ENCODE assay signal across 9 mouse cellular contexts in genomic region chr11:119975739-119976501, GRCm38 (mm10). TPM values are rescaled to one million over a fixed set of nuclear protein-coding genes. Genes with fewer than 3 reads are reported as not detected.
A peak's percentile ranks its signal among the peaks of the same experiment; 100 is the strongest.
DNase-seq lines count a peak whose midpoint lies in the region; TF ChIP-seq lines count a peak whose summit lies in the region.
"Had no signal": no experiment of that assay in that cellular context is flagged by ENCODE, and none has a peak within 500 bp of the region (broad histone marks: within the 10 kb centered on the region; RNA-seq: fewer than 3 reads in every experiment).

No protein-coding gene starts in this region.

- intact Hi-C loops in gastrocnemius, postnatal 14 days (cut with DNase I; ENCODE audit: low total_unique reads): no loop called here

- H3K4me3 ChIP-seq in embryonic fibroblast, embryonic 13.5 days (ENCODE audit: insufficient read depth, low read length): no peak overlapping the region
- H3K4me3 ChIP-seq: liver, embryonic 13.5 days had no signal

- peak overlapping the region; percentile 94 for H3K27ac ChIP-seq in embryonic fibroblast, embryonic 13.5 days (ENCODE audit: insufficient read depth, low read length)
- H3K27ac ChIP-seq: liver, embryonic 13.5 days had no signal

- TF ChIP-seq POLR2A in embryonic fibroblast, embryonic 13.5 days (IDR thresholded peaks at IDR 0.05; ENCODE audit: low read depth, low read length): no peak

- TF ChIP-seq CTCF in embryonic fibroblast, embryonic 13.5 days (IDR thresholded peaks at IDR 0.05; ENCODE audit: borderline replicate concordance, insufficient read depth, low read length): no peak

- DNase-seq in urinary bladder, adult 18-20 months (ENCODE audit: low spot score in 2 of 2): peak; percentile 54 to 83
- no peak for DNase-seq in urinary bladder, postnatal 10 days (ENCODE audit: low spot score)
- peak; percentile 53 for DNase-seq in lung, postnatal 14 days
- no peak for DNase-seq in thymus, postnatal 14 days
- no peak for DNase-seq in layer of hippocampus, adult 18-20 months (ENCODE audit: low spot score in 2 of 2)
- no peak for DNase-seq in gastrocnemius, postnatal 14 days
- DNase-seq: heart, postnatal 36 days; liver, embryonic 13.5 days had no signal

- H3K4me1 ChIP-seq in embryonic fibroblast, embryonic 13.5 days (ENCODE audit: control insufficient read depth, insufficient read depth, low read length): peaks cover 14% of the 10 kb centered on the region
- H3K4me1 ChIP-seq: liver, embryonic 13.5 days had no signal

RNA-seq across cellular contexts. Expression of gene Baiap2, which starts 33.4 kb away (rescaled TPM):
- polyA plus RNA-seq in embryonic fibroblast, embryonic 13.5 days (2011; ENCODE audit: insufficient read length, low read depth, missing spikeins): 27.4 and 29.5 TPM in 2 replicates
- 100 to 1,000 TPM; 257 to 261 TPM for total RNA-seq in layer of hippocampus, adult 18-20 months (2021)
- total RNA-seq in gastrocnemius, postnatal 14 days (2021): 1 to 10 TPM; 3.4 to 3.9 TPM

Comparison
In these comparisons a context has a peak if more than half of its experiments do, and no peak if none do; other contexts are left out.
1. DNase-seq: peak in urinary bladder, adult 18-20 months (2 of 2) and lung, postnatal 14 days (single experiment); none in urinary bladder, postnatal 10 days (single experiment), thymus, postnatal 14 days (single experiment), layer of hippocampus, adult 18-20 months (0 of 2) and gastrocnemius, postnatal 14 days (single experiment).
2. RNA of gene Baiap2, which starts 33.4 kb away (total RNA-seq): 257 to 261 TPM in layer of hippocampus, adult 18-20 months; 3.4 to 3.9 TPM in gastrocnemius, postnatal 14 days; every median in the first group is over 10 times any median in the second.